Mouse (Mus musculus): ENCODE measurements around the gene Msl2. TPM values are rescaled to one million over a fixed set of nuclear protein-coding genes. Genes with fewer than 3 reads are reported as not detected.

The Msl2 gene
- polyA plus RNA-seq, 1 experiment from 2014 or later = 5.0 TPM

- no peak for TF ChIP-seq EP300 (IDR thresholded peaks at IDR 0.05)
- TF ChIP-seq CTCF (IDR thresholded peaks at IDR 0.05) = no peak
- H3K4me2 ChIP-seq (replicated peaks; ENCODE audit: low read depth, low read length) = no peak overlapping the region
- no peak overlapping the region for H3K9ac ChIP-seq (replicated peaks; ENCODE audit: low read depth)
- peaks cover 2% of the 10 kb centered on the region; the same call in 1 of the 2 replicates for H3K4me1 ChIP-seq (ENCODE audit: insufficient read depth, low read depth, low read length)
- H3K27ac ChIP-seq (ENCODE audit: low read length) = no peak overlapping the region
- H3K27me3 ChIP-seq (replicated peaks; ENCODE audit: insufficient read depth, low read length) = no peaks in the 10 kb centered on the region
- ATAC-seq = no peak
- no peak overlapping the region for H3K4me3 ChIP-seq (ENCODE audit: low read depth, low read length)
- WGBS = 89% methylated on average over 3 of the region's 3 CpGs
- no peaks in the 10 kb centered on the region for H3K9me3 ChIP-seq (ENCODE audit: low read length)
- no peak for DNase-seq (ENCODE audit: low spot score)
- no peaks in the 10 kb centered on the region for H3K36me3 ChIP-seq (ENCODE audit: insufficient read depth, low read length)
Measured at GRCm38 (mm10) chr9:101096461-101096860, 22.6 kb downstream of the Msl2 start.

DNA sequence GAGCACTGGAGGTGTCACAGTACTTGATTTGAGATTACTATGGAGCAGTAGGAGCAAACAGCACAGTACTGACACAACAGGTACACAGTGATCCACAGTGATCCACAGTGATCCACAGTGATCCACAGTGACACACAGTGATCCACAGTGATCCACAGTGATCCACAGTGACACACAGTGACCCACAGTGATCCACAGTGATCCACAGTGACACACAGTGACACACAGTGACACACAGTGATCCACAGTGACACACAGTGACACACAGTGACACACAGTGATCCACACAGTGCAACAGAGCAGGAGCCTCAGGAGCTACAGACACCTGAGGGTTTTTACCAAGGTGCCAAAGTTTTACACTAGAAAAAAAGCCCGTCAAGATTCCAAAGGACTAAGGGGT is 23.6 kb downstream of the Msl2 start:
- no peak overlapping the region for H3K4me3 ChIP-seq (ENCODE audit: low read depth, low read length)
- 65% methylated on average over 1 of the region's 1 CpGs for WGBS
- no peaks in the 10 kb centered on the region for H3K27me3 ChIP-seq (replicated peaks; ENCODE audit: insufficient read depth, low read length)
- DNase-seq (ENCODE audit: low spot score) (no peak), ATAC-seq (no peak)
- TF ChIP-seq EP300 (IDR thresholded peaks at IDR 0.05) = no peak
- H3K27ac ChIP-seq (ENCODE audit: low read length) = no peak overlapping the region
- H3K9me3 ChIP-seq (ENCODE audit: low read length) = no peaks in the 10 kb centered on the region
- no peak overlapping the region for H3K9ac ChIP-seq (replicated peaks; ENCODE audit: low read depth)
- H3K36me3 ChIP-seq (ENCODE audit: insufficient read depth, low read length) = no peaks in the 10 kb centered on the region
- H3K4me2 ChIP-seq (replicated peaks; ENCODE audit: low read depth, low read length) = no peak overlapping the region
- H3K4me1 ChIP-seq (ENCODE audit: insufficient read depth, low read depth, low read length) = peaks cover 2% of the 10 kb centered on the region; the same call in 1 of the 2 replicates

DNA sequence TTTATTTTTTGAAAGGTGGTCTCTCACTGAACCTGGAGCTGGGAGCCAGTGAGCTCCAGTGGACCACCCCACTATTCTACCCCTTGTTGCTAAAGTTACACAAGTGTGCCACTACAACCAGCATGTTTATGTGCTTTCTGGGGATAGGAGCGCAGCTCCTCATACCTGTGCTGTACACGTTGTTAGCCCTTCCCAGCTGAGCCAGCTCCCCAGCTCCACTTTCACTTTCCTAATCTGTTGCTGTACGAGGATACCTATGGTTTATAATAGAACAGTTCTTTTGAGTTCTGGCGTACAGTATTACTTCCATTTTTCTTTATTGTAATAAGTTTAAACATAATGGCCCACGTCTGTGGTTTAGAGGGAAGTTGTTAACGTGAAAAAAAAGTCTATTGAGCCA is 25.5 kb downstream of the Msl2 start:
- 57% methylated on average over 6 of the region's 6 CpGs for WGBS
- ATAC-seq = peak; percentile 48

DNA sequence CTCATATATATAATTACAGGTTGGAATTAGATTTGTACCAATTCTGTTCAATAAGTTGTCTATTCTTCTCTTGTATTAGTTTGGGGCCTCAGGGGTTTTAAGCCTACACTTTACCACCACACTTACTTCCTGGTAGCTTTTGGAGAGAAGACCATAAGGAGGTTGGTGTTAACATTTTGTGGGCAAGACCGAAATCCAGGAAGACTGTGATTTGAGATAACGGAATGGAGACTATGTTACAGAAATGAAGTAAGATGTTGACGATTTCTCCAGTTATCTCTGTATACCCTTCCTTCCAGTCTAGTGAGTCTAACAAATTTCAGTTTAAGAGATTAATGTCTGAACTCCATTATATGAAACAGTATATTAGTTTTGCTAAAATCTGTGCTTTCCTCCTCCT is 26.3 kb downstream of the Msl2 start:
- no peaks in the 10 kb centered on the region for H3K9me3 ChIP-seq (ENCODE audit: low read length)
- no peak for TF ChIP-seq CTCF (IDR thresholded peaks at IDR 0.05)
- TF ChIP-seq EP300 (IDR thresholded peaks at IDR 0.05) = no peak
- H3K4me3 ChIP-seq (ENCODE audit: low read depth, low read length) = no peak overlapping the region

More for the DNA sequence above, 25.5 kb downstream of the Msl2 start:
- DNase-seq (ENCODE audit: low spot score) = no peak
- H3K36me3 ChIP-seq (ENCODE audit: insufficient read depth, low read length) = no peaks in the 10 kb centered on the region
- H3K27me3 ChIP-seq (replicated peaks; ENCODE audit: insufficient read depth, low read length) = no peaks in the 10 kb centered on the region
- H3K4me3 ChIP-seq (ENCODE audit: low read depth, low read length) = no peak overlapping the region
- TF ChIP-seq EP300 (IDR thresholded peaks at IDR 0.05) = no peak
- no peak for TF ChIP-seq CTCF (IDR thresholded peaks at IDR 0.05)
- H3K4me2 ChIP-seq (replicated peaks; ENCODE audit: low read depth, low read length) = no peak overlapping the region
- H3K4me1 ChIP-seq (ENCODE audit: insufficient read depth, low read depth, low read length) = peaks cover 2% of the 10 kb centered on the region; the same call in 1 of the 2 replicates
- H3K9ac ChIP-seq (replicated peaks; ENCODE audit: low read depth) = no peak overlapping the region
- H3K27ac ChIP-seq (ENCODE audit: low read length) = no peak overlapping the region
- no peaks in the 10 kb centered on the region for H3K9me3 ChIP-seq (ENCODE audit: low read length)

GRCm38 (mm10) chr9:101101547-101101946 is 27.6 kb downstream of the Msl2 start:
- Histone ChIP-seq H3K27me3 (replicated peaks; ENCODE audit: insufficient read depth, low read length) (no peaks in the 10 kb centered on the region), H3K27ac (ENCODE audit: low read length) (no peak overlapping the region), H3K4me3 (ENCODE audit: low read depth, low read length) (no peak overlapping the region), H3K9ac (replicated peaks; ENCODE audit: low read depth) (no peak overlapping the region), H3K9me3 (ENCODE audit: low read length) (no peaks in the 10 kb centered on the region), H3K36me3 (ENCODE audit: insufficient read depth, low read length) (no peaks in the 10 kb centered on the region), H3K4me2 (replicated peaks; ENCODE audit: low read depth, low read length) (no peak overlapping the region), H3K4me1 (ENCODE audit: insufficient read depth, low read depth, low read length) (peaks cover 2% of the 10 kb centered on the region; the same call in 1 of the 2 replicates)
- DNase-seq (ENCODE audit: low spot score) (no peak), ATAC-seq (no peak)
- WGBS = 75% methylated on average over 8 of the region's 8 CpGs
- TF ChIP-seq EP300 (IDR thresholded peaks at IDR 0.05) (no peak), CTCF (IDR thresholded peaks at IDR 0.05) (no peak)

More for the DNA sequence above, 26.3 kb downstream of the Msl2 start:
- H3K27me3 ChIP-seq (replicated peaks; ENCODE audit: insufficient read depth, low read length) = no peaks in the 10 kb centered on the region
- DNase-seq (ENCODE audit: low spot score) (no peak), ATAC-seq (no peak)
- WGBS = 72% methylated on average over 3 of the region's 3 CpGs
- H3K9ac ChIP-seq (replicated peaks; ENCODE audit: low read depth) = no peak overlapping the region
- no peak overlapping the region for H3K27ac ChIP-seq (ENCODE audit: low read length)
- no peaks in the 10 kb centered on the region for H3K36me3 ChIP-seq (ENCODE audit: insufficient read depth, low read length)
- no peak overlapping the region for H3K4me2 ChIP-seq (replicated peaks; ENCODE audit: low read depth, low read length)
- peaks cover 2% of the 10 kb centered on the region; the same call in 1 of the 2 replicates for H3K4me1 ChIP-seq (ENCODE audit: insufficient read depth, low read depth, low read length)

DNA sequence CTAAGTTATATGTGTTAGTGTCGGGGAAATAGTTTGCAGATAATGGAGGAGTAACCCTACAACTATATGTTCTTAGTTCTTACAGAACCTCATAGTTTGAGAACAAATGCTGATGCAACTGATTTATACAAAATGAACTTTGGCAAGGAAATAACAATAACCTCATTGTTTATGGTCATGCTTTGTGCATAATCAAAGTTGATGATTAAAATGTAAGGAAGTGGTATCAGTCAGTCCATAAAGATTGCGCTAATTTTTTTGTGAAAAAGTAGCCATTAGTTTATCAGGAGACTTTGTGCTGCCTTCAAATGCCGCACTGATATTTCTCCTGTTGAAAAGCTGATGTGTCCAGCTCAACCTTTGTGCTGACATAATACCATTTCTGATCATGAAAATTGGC is 28.4 kb downstream of the Msl2 start:
- Histone ChIP-seq H3K36me3 (ENCODE audit: insufficient read depth, low read length) (no peaks in the 10 kb centered on the region), H3K4me2 (replicated peaks; ENCODE audit: low read depth, low read length) (no peak overlapping the region), H3K4me3 (ENCODE audit: low read depth, low read length) (no peak overlapping the region), H3K4me1 (ENCODE audit: insufficient read depth, low read depth, low read length) (peaks cover 2% of the 10 kb centered on the region; the same call in 1 of the 2 replicates), H3K9me3 (ENCODE audit: low read length) (no peaks in the 10 kb centered on the region), H3K9ac (replicated peaks; ENCODE audit: low read depth) (no peak overlapping the region), H3K27ac (ENCODE audit: low read length) (no peak overlapping the region), H3K27me3 (replicated peaks; ENCODE audit: insufficient read depth, low read length) (no peaks in the 10 kb centered on the region)
- WGBS = 77% methylated on average over 3 of the region's 3 CpGs
- no peak for TF ChIP-seq EP300 (IDR thresholded peaks at IDR 0.05)
- no peak for TF ChIP-seq CTCF (IDR thresholded peaks at IDR 0.05)
- DNase-seq (ENCODE audit: low spot score) (no peak), ATAC-seq (no peak)

GRCm38 (mm10) chr9:101104931-101105330 is 31.0 kb downstream of the Msl2 start:
- no peak overlapping the region for H3K9ac ChIP-seq (replicated peaks; ENCODE audit: low read depth)
- no peaks in the 10 kb centered on the region for H3K27me3 ChIP-seq (replicated peaks; ENCODE audit: insufficient read depth, low read length)
- 87% methylated on average over 11 of the region's 11 CpGs for WGBS
- H3K27ac ChIP-seq (ENCODE audit: low read length) = no peak overlapping the region
- DNase-seq (ENCODE audit: low spot score) (no peak), ATAC-seq (no peak)
- H3K4me1 ChIP-seq (ENCODE audit: insufficient read depth, low read depth, low read length) = peaks cover 4% of the 10 kb centered on the region; the same call in 1 of the 2 replicates
- TF ChIP-seq EP300 (IDR thresholded peaks at IDR 0.05) (no peak), CTCF (IDR thresholded peaks at IDR 0.05) (no peak)
- H3K36me3 ChIP-seq (ENCODE audit: insufficient read depth, low read length) = no peaks in the 10 kb centered on the region
- no peak overlapping the region for H3K4me3 ChIP-seq (ENCODE audit: low read depth, low read length)
- H3K9me3 ChIP-seq (ENCODE audit: low read length) = no peaks in the 10 kb centered on the region
- no peak overlapping the region for H3K4me2 ChIP-seq (replicated peaks; ENCODE audit: low read depth, low read length)
